Mouse (Mus musculus) lung, postnatal 36 days (tissue): Measurements from ENCODE around the gene Hdgf.
A peak's percentile ranks its signal among the peaks of the same experiment; 100 is the strongest.

Source experiments
- DNase-seq: peaks from one replicate; pipeline ENCODE4 v3.0.0; 2022; ENCODE audit warnings: mixed read lengths

The Hdgf gene

DNA sequence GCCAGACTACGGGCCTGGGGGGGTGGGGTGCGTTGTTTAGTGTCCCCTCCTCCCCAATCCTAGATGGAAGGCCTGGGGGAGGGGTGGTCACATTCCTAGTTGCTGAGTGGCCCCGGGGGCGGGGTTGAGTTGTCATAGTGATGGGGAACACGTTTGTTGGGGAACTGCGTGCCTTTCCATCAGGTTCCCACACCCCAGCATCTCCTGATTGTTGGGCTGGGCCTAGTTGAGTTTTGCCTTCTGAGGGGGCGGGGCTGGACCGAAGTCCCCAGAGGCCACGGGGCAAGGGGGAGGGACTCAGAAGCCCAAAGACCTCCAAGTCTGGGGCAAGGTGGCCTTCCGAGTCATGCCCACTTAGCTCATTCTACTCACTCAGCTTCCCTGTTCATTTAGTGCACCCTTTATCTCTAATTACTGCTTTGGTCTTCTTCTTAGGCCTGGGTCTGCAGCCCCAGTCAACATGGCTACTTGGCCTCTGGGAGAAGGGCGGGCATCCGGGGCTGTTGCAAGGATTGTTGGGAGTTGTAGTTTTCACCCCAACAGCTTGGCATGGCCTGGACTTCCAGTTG lies 4.5 kb downstream of the Hdgf start:
- peak; percentile 95 for DNase-seq

DNA sequence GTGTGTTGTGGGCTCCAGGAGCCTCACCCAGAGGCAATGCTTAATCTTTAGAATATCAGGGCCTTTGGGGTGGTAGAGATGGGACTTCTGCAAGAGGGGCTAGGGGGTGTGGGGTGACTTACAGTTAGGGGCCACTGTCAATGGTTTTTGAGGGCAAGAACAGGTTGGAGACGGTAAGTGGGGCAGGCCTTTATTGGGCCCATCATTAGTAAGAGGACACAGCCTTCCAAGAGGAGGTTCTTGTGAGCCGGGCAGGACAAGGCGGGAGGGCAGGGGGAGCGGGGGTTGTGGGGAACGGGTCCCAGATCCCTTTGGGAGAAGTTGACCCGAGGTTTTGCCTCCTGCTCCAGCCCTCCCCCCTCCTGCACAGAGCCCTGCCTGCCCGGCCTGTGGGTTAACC lies 7.4 kb downstream of the Hdgf start:
- DNase-seq, result no peak

GRCm38 (mm10) chr3:87913891-87914290 lies 7.8 kb downstream of the Hdgf start:
- no peak for DNase-seq

DNA sequence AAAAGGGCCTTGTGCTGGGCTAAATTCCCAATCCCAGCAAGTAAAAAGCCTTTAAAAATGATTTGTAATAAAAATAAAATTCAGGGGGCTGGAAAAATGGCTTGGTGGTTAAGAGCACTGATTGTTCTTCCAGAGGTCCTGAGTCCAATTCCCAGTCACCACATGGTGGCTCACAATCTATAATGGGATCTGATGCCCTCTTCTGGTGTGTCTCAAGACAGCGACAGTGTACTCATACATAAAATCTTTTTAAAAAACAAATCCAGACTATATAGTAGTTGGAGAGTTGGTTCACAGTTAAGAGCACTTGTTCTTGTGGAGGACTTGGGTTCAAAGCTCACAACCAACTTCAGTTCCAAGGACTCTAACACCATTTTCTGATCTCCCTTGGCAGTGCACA lies 10.9 kb downstream of the Hdgf start:
- no peak for DNase-seq

- DNase-seq, result no peak
Observed at GRCm38 (mm10) chr3:87918551-87918950, 12.4 kb downstream of the Hdgf start.

- DNase-seq, result peak; percentile 95
Observed at GRCm38 (mm10) chr3:87919336-87920108, 13.4 kb downstream of the Hdgf start, which contains the start of gene Mrpl24. TSS of gene Mrpl24 (plus strand) at chr3:87919506.

GRCm38 (mm10) chr3:87920270-87920943 lies 14.3 kb downstream of the Hdgf start:
- no peak for DNase-seq

DNA sequence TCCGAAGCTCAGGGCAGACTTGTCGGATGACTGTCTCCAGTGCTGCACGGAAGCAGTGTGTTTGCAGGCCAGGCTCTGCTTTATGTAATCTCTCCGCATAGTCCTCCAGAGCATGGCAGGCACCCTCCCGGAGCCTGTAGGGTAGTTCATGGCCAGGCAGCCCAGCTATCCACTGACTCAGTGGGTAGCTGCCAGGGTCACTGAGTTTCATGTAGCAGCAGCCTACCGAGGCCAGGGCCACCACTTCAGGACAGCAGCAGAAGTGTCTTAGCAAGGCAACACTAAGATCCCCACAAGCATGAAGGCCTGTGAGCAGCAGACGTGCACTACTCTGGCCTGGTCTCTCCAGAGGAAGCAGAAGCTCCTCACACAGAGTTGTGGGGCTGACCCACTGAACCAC lies 18.9 kb downstream of the Hdgf start:
- no peak for DNase-seq

DNA sequence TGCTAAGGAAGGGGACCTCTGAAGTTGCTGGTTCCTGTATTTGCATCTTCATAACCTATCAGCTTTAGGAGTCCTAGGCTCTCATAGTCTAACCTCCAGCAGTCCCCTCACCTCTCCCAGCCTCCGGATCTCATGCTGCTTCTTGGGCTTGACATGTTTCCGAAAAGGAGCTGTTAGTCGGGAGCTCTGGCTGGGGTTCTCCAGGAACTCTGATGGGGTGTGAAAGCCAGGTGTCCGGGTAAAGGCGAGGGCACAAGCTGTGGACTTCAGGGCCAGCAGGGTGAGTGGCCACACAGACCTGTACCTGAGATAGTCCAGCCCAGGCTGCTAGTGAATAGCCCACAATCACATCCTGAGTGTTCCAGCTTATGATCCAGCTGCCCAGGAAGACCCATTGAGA lies 21.3 kb downstream of the Hdgf start:
- DNase-seq, result no peak

- DNase-seq, result no peak
Observed at GRCm38 (mm10) chr3:87929341-87930077, 23.4 kb downstream of the Hdgf start.

DNA sequence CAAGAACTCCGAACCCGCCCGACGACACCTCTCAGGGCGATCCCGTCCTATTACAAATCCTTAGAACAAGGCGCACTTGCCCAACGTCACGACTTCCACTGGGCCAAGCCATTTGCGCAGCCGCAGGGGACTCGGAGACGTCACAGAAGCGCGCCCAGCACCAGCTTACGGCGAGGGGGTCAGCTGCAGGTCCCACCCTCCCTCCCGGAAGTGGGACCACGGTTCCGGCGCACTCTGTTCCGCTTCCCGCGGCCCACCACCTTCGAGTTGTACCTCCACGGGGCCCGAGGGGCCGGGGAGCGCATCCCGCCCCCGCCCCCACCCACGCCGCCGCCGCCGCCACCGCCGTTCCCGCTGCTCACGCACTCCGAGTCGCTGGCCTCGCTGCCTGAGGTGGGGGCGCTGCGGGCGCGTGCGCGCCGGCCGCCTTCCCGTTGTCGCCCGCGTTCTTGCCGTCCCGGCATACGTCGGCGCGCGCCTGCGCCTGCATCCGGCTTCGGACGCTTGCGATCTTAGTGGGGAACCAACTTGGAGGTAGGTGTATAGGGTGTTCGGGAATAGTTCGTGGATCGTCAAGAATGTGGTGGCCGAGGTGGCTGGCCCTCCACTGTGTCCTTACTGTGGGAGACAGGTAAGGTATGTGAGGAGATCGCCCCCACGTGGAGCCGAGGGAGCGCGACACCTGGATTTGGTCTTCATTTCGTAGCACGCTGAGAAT lies 24.1 kb downstream of the Hdgf start, which contains the start of the genes Isg20l2 and Rrnad1:
Gene Isg20l2 (plus strand): TSS at position 237 of the 718 bp plus-strand sequence.
Gene Rrnad1 (minus strand): TSS at position 640 of the 718 bp plus-strand sequence.
- DNase-seq, result peak; percentile 98

- DNase-seq, result no peak
Observed at GRCm38 (mm10) chr3:87934026-87934425, 27.9 kb downstream of the Hdgf start.

GRCm38 (mm10) chr3:87934501-87934900 lies 28.4 kb downstream of the Hdgf start:
- no peak for DNase-seq

DNA sequence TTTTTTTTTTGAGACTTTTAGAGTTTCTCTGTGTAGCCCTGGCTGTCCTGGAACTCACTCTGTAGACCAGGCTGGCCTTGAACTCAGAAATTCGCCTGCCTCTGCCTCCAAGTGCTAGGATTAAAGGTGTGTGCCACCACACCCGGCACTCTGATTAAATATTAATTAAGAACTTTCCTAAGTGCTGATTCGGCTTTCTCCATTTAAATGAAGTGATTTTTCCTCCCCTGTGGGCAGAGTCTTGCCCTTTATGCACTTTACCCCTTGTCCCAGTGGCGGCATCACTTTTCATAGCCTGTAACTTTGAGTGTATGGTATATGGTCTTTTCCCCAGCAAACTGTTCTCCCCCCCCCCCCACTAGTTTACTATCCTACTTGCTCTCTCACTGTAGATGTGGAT lies 29.1 kb downstream of the Hdgf start:
- no peak for DNase-seq

DNA sequence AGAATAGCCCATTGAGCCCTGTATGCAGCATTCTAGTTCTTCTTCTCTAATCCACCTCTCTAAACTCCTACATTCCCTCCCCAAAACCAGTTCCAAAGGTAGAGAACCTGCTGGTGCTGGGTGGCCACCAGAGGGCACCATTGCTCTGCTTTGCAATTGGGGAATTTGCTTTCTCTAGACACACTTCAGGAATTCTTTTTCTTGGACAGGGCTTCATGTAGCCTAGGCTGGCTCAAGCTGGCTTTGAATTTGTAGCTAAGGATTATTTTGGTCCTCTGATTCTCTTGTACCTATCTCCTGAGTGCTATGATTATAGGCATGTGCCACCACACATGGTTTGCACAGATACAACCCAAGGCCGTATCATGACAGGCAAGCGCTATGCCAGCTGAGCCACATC lies 29.7 kb downstream of the Hdgf start:
- peak; percentile 81 for DNase-seq

- DNase-seq, result no peak
Observed at GRCm38 (mm10) chr3:87940611-87941010, 34.5 kb downstream of the Hdgf start.

- DNase-seq, result no peak
Observed at GRCm38 (mm10) chr3:87942471-87942870, 36.4 kb downstream of the Hdgf start.

DNA sequence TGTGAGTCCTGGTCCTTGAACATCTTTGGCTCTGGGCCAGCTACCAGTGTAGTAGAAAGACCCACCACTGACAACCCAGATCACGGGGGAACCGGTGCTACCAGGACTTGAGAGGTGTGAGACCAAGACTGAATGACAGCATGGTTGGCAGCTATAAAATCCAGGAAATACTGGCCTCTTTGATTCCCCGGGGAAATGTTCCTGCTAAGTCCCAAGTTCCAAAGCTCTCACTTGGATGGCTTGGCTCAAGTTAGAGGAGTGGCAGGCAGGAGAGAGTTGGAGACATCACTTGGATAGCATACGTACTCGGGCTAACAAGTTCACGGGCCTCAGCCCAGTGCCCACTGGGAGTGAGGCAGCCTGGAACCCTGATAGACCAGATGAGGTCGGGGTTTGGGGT lies 37.5 kb downstream of the Hdgf start:
- no peak for DNase-seq

DNA sequence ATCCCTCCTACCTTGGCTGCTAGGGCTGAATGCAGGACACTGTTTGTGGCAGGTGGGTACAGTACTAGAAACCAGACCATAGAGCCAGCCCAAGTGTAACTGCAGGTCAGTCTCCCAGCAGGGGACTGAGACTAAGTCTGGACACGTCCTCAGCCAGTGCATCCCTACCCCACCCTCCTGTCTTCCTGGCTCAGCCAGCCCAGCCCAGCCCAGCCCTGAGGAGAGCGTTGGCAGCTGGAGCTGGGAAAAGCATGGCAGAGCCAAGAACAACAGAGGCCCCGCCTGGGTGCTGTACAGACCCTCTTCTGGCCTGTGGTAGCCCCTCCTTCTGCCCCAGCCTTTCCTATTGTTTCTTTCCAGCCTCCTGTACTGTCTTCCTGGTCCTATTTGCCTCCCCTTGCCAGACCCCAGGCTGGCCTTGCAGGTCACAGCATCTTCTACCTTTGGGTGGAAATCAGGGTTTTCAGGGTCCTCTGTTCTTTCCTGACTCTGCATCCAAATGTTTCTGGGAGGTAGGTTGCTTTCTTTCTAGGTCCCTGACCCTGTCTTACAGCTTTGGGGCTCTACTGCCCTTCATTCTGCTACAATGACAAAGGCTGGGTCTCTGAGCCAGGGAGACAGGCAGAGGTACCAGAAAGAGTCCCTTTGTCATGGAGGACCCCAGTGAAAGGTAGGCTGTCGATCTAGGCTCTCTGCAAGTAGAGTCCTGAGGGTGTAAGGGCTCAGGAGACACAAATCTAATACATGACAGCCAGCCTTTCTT lies 38.9 kb downstream of the Hdgf start:
- DNase-seq, result no peak

DNA sequence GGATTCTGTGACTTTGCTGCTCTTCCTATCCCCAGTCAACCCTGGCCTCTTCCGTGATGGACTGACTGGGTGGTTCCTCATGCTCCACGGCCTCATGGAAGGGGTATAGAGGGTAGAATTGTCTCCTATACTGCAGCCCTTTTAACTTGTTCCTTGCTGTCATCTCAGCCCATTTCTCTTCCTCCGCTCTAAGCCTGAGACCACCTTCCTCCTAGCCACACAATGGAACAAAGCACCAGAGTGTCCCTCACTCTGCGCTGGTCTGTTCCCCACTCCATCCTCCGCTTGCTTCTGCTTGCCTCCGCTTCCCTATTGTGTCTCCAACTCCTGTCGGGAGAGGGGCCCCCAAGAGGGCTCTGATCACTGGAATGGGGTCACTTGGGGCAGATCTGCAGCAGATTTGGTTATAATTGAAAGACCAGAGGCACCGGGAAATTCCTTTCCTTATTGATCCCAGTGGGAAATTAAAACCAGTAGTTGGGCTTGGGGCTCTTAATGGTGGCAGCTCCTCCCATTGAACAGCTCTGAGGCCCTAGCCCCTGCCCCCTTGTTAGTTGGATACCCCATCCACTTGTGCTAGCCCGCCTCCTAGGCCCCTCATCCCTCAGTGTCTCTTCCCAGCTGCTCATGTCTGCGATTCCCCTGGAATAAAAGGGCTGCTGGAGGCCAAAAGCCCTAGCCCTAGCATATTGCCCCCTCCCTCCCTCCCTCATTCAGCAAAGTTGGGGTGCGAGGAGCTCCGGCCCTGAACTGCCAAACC lies 39.8 kb downstream of the Hdgf start:
- DNase-seq, result no peak

GRCm38 (mm10) chr3:87946541-87946860 lies 40.4 kb downstream of the Hdgf start:
- no peak for DNase-seq
